Mouse (Mus musculus) adrenal gland, postnatal 4 days (tissue): ENCODE measurements around the gene Lrrc27. TPM values are rescaled to one million over a fixed set of nuclear protein-coding genes. Genes with fewer than 3 reads are reported as not detected.
A peak's percentile ranks its signal among the peaks of the same experiment; 100 is the strongest.

Source experiments
- DNase-seq, 2 experiments: peaks; one replicate each; pipeline ENCODE4 v3.0.0; 2021 to 2022; ENCODE audit warnings: low spot score in 2 of 2, mixed read lengths in 2 of 2
- total RNA-seq, 2 experiments: library from RNA; stranded (reverse); gene quantifications; 2 replicates each; pipeline ENCODE4 v1.2.3; 2021

Gene Lrrc27
- total RNA-seq, 2 experiments from 2014 or later = 4.5 to 5.6 TPM

DNA sequence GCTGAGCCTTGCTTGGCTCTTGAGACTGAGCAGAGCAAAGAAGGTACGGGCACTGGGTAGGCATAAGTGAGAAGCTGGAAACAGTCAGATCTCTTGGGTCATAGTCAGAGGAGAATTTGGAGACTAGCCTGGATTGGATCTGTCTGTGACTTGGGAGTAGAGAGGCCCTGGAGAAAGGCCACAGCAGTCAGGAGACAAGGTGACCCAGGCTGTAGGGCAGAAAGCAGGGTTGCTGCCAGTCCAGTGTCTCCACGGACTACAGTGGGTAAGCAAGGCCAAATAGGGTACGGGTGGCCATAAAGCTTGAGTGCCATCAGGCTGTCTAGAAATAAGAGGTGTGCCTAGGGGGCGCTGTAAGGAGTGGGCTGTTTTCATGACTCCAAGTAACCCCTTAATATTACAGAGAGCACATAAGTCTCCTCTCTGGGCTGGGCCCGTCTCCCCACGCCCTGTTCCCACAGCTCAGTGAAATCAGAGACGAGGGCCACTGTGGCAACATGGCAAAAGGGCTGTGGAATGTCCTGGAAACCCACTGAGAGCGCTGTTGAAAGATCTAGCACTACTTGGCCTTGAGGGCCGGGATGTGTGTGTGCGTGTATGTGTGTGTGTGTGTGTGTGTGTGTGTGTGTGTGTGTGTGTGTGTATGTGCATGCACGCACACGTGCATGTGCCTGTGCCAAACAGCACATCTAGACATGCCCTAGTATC lies 23.0 kb downstream of the Lrrc27 start:
- no peak for DNase-seq

DNA sequence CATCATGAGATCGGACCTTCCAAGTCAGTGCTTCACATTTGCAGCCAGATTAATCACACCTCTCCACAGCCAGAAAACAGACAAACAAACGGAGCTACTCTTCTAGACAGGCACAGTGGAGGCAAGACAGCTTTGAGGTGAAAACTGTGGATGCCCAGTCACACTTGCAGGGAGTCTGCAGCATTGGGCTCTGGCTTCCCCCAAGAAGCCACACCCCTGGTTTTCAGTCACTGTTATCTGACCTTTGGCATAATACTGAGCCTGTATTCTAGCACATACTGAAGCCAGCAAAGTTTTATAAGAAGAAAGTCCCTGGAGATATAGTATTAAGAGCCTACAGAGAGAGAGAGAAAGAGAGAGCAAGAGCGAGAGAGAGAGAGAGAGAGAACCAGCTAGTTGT lies 26.6 kb downstream of the Lrrc27 start:
- DNase-seq = no peak

DNA sequence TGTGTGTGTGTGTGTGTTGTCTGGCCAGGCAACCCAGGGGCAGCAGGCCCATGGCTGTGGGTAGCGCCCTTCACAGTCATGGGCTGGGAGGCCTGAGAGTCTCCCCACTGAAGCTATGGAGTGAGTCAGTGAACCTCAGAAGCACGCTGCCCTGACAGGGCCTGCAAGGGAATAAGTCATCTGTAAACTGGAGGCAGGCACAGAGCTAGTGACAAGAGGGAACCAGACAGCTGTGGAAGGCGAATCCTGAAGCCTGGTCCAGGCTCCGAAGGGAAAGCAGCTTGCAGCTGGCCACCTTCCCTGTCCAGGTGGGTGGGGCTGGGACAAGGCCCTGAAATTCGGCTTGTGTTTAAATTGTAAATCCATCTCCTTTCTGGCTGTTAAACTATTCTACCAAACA lies 33.3 kb downstream of the Lrrc27 start:
- DNase-seq = no peak

DNA sequence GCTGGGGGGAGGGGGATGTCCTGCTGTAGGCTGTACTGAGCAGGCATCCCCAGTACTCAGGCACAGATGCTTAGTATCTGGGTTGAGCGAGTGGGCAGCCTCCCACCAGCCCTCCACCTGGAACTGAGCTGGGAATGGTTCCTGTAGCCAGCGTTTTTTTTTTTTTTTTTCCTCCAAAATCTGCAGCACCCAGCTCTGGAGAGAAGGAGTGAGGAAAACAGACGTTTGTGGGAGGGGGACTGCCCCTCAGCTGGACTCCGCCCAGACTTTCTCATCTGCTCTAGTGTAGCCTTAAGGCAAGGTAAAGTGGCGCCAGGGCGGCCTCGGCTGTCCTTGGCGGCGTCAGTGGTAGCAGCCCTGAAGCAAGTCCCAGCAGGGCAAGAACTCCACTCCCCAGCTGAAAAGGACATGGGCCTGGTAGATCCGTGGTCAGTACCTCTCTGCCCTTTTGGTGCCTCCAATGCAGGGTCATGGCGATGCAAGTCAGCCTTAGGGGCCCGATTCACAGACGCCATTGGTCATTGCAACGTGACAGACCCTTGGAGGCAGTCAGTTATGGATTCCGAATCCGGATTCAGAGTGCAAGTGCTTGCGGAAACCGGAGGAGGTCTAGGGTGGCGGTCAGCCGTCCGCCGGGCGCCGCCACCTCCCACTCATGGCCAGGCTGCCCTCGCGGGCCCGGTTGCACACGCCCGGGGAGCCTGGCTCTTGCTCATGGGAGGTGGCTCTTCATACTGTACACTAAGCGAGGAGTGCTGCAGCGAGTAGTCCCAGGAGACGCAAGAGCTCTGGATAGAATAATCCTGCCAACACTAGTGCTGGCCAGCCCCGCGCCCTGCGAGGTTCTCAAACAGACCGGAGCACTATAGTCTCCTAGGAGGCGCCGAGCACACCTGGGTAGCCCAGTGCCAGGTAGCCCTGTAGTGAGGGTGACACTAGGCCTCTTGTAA lies 34.4 kb downstream of the Lrrc27 start:
- peak in 1 of 2 experiments; percentile 34 for DNase-seq

DNA sequence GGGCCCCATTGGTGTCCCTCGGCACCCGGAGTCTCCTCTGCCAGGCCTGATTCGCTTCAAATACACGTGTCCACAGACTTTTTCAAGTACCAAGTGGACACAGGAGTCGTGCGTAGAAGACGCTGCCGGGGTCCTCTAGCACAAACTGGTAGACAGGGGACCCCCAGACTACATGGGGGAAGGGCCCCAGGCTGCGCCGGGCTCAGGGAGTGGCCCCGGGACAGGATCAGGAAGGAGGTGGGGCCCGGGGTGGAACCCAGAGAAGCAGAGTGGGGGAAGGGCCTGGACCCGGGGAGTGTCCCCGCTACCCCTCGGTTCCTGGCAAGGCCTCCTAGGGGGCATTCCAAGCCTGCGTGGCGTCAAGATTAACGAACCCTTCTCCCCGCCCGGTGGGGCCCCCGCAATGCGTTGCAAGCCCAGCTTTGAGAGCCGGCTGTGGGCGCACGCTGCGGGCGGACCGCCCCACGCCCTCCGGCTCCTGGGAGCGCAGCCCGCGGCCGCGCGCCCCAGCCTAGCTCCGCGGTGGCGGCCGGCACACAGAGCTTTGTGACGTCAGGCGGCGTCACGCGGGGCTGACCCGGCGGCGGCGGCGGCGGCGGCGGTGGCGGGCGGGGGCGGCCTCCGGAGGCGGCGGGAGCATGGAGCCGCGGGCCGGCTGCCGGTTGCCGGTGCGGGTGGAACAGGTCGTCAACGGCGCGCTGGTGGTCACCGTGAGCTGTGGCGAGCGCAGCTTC lies 35.3 kb downstream of the Lrrc27 start, which contains the start of gene Pwwp2b:
TSS of gene Pwwp2b (plus strand) at position 602 of the 734 bp plus-strand sequence.
- peak; percentile 48 to 54 for DNase-seq

DNA sequence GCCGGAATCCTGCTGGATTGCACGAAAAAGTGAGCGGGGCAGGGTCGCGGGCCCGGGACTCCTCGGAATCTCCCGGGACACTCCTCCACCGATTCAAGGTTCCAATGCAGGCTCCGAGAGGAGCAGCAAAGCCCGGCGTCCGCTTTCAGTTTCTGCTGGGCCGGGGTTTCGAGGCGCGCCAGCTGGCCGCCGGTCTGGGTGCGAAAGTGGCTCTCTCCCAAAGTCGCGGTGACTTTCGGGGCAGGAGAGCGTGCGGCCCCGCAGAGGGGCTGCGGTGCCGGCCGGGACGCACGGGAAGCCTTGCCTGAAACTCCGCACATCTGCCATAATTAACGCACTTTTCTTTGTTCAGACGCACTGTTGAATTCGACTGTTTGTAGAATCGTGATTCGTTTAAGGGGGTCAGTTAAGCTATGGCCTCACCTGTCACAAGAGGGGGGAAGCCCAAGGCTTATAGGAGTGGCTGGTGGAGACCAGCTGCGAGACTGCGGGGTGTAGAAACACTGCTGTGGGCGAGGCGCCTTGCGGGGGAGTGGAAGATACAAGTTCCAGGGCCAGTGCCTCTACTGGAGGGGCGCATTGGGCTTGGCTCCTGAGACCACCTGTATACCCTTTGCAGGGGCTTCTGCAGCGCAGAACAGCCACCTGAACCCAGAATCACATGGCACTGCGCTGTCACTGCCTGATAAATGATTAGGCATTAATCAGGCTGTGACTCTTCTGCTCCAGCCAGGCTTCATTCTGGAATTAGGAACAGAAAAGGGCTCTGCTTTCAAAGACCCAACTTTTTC lies 36.0 kb downstream of the Lrrc27 start:
- DNase-seq = no peak

DNA sequence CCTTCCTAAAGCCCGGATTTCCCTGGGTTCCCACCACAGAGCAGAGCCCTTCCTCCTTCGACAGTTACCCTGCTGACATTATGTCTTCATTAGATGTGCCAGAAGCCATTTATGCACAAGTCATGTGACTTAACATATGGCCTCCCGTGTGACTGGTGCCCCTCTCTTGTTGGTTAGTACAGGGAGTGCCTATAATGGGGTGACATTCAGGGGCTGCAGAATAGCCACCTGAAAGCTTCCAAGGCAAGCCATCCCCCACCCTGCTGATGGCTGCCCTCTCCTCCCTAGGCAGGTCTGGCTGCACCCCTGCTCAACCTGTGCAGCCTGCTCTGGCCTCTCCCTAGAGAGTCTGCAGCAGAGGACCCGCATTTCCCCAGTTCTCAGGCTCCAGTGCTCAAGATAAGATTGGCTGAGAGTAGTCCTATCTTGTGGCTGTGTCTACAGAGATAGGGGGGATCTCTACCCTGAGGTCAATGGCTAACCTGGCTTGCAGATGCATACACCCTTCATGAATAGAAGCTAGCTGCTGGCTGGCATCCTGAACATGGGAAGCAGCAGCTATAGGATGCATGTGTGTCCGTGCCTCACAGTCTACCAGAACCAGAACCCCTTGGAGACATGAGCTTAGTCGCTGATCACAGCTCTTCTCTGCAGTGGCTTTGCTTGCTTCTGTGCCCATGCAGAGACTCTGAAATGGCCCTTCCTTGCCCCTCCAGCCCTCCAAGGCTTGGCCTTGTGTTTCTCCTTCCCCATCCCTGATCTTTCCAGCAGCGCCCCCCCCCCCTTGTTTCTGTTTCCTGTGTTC lies 36.8 kb downstream of the Lrrc27 start:
- no peak for DNase-seq

DNA sequence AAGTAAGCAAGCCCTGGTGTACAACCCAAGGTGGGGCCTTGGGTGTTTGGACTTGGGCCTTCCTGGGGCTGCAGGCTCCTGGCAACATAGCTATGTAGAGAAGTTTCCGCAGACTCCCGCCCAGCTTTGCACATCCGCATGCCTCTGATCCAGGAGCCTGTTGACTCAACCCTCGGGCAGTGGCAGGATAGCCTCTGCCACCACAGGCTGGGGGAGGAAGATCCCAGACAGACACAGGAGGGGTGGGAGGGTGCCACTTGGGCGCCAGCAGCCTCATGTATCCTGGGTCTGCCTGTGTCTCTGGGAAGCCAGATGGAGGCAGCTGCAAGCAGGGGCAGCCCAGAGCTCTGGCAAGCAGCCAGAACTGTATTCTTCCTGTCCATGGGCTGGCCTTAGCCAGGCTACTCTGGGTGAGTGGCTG lies 39.1 kb downstream of the Lrrc27 start:
- DNase-seq = peak in 1 of 2 experiments; percentile 34

DNA sequence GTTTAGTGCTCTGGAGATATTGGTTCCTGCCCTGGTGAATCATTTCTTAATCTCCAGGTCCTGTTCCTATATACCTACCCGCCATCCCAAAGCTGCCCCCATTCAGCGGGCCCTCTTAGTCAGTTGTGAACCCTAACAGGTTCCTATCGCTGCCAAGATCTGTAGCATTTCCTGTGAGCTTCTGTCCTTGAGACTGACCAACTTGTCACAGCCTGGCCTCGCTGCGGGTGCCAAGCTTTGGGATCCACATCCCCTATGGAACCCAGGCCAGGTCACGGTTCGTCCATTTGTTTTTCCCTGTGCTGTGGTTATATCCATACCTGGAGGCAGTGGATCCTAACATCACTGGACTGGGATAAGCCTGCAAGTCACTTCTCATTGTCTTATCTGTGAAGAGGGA lies 39.8 kb downstream of the Lrrc27 start:
- no peak for DNase-seq

DNA sequence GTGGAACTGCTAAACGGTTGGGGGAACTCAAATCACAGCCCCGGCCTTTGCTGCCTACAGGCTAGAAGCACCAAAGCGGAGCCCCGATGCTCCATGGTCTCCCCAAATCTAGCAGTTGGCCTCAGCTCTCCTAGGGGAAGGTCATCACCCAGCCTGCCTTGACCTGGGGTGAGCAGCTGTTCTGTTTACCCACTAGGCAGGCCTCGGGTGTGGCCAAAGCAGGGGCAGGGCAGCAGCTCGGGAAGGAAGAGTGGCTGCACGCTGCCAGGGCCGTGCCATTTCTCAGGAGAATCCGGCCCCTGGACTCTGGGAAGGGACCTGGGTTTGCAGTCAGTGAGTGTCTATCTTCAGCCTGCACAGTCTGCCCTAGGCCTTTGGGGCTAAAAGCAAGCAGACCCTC lies 40.2 kb downstream of the Lrrc27 start:
- no peak for DNase-seq

DNA sequence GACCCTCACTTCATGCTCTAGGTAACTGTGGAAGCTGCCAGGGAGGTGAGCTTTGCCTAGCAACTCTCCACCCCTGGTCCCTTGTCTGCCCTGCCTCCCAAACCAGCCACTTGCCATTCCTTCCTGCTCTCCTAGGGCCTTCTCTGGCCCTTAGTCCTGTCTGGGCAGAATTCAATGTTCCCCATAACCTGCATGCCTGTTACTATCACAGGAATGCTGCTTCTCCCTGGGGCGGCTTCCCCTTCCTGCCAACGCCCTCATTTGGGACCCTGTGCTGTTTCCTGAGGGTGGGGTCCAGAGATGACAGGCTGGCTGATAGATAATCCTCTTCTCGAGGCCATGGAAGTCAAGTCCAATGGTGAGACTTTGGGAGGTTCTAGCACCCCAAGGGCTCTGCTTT lies 40.7 kb downstream of the Lrrc27 start:
- DNase-seq = no peak

DNA sequence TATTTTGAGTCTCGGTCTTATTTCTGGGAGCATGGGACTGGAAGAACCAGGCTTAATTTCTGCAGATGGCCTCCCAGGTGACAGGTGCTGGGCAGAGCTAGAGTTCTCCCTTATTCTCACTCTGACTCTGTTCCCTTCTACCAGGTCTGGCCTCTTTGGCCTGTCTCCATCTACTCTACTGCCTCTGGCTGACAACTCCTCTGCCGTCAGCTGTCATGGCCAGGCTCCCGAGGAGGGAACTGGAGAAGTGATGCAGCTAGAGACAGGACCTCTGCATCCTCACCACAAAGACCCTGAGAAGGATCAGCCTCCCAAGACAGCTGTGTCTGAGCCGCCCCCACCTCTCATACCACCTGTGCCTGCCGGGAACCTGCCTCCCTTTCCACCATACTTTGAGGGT lies 41.8 kb downstream of the Lrrc27 start:
- DNase-seq = no peak

DNA sequence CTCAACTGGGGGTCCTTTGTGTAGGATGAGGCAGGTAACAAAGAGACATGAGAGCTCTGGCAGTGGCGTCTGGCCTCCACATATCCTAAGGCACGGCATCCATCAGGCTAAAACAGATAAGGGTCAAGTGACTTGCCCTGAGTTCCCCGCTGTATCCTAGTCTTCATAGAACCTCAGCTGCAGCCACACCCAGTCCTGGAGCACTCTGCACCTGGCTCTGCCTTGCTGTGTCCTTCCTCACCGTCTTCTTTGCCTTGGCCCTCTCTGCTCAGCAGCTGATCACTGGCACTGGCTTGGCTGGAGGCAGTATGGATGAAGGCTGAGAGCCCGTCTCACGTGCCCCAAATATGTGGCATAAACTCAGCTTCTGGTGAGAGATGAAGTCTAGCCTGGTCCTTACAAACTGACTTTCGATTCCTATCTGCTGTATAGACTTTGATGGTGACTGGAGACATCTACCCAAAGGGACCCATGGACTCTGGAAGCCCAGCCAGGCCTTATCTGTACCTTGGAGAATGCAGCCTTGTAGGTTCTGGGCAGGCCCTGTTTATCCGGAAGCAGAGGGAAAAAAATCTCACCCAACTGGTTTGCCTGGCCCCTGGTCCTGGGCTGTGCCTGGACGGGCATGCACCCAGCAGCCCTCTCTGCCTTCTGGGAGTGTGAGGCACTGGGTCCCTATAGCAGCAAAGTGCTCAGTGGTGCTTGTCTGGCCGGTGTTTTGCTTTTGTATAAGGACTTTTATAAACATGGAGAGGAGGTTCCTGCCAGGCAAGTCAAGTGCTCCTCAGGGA lies 45.2 kb downstream of the Lrrc27 start:
- no peak for DNase-seq

DNA sequence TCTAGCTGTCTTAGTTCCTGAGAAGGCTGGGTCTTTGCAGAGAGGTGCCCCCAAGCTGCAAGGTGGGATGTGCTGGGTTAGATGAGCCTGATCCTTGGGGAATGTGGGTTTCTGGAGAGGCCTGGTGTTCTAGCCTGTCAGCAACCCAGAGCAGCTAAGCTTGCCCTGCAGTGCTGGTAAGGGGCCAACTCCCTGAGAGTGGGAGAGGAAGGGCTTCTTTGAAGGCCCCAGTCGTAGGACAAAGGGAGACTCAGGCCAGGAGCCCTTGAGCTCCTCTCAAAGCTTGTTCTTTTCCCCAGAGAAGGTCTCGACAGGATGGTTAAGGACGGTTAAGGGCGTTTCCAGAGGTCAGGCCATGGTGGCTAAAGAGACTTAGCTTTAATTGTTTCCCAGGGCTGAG lies 51.5 kb downstream of the Lrrc27 start:
- DNase-seq = no peak

DNA sequence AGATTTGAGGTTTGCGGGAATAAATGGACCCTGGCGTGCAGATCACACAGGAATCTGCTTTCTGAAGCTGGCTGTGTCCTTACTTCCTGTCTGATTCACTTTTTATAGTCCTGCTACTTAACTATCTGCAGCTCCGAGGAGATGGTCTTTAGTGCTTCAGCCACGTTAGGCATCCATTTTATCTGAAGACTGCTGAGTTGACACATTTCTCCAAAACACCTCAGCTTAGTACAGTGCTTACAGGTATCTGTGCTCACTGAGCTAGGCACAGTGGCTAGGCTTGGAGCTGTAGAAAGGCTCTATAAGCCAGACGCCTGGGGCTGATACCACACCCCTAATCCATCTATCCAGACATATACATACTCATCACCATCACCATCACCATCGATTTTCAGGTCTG lies 52.8 kb downstream of the Lrrc27 start:
- no peak for DNase-seq

DNA sequence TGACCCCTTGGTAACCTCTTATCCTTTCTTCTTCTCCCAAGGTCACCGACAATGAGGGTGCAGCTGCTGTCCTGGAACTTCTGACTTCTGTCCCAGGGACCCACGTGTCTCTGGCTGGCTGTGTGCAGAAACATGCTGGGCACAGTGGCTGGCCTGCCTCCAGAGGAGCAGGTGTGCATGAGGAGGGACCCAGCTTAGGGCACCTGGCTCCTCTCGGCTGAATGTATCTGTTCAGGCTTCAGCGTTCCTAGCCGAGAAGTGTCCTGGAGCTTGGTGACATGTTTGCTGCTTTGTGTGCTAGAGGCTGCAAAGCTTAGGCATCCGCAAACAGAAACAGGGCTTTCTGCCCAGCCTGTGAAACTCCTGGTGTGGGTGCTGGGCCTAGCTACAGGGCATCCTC lies 53.6 kb downstream of the Lrrc27 start:
- no peak for DNase-seq

DNA sequence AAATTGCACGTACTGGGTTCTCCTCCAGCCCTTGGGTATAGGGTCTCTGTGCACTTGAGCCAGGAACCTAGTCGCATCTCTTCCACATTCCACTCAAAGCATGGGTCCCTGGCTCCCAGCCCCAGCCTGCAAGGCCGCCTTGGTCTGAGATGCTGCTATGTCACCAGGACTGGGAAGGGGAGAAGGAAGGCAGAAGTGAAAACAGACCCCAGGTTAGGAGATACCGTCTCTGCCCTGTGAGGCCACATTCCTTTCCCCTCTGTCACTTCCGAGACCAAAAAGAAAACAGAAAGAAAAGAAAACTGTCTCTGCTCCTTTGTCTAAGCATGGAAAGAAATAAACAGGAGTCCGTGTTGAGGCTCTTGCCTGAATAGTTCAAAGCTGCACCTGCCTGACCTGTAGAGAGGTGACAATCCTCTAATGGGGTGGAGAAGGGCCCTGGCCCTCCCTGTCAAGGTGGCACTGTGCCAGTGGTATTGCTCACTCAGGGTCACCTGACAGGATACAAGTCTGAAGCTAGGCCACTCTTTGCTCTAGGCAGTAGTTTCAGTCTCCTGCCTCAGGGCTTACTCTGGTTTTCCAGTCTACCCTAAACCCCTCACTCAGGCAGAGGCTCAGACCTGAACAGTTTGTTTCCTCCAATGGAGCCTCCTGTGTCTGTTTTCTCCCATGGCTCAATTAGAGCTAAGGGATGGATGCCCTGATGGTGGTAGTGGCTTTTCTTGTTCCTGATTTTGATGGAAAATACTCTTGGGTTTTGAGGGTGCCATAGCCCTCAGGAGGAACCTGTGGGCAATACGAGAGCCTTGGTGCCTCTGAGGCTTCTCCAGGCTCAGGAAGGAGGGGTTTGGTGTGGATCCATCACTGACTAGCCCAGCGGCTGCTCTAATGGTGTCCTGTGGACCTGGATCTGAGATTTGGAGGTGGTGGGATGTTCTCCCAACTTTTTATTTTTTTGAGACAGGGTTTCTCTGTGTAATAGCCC lies 54.4 kb downstream of the Lrrc27 start:
- no peak for DNase-seq

DNA sequence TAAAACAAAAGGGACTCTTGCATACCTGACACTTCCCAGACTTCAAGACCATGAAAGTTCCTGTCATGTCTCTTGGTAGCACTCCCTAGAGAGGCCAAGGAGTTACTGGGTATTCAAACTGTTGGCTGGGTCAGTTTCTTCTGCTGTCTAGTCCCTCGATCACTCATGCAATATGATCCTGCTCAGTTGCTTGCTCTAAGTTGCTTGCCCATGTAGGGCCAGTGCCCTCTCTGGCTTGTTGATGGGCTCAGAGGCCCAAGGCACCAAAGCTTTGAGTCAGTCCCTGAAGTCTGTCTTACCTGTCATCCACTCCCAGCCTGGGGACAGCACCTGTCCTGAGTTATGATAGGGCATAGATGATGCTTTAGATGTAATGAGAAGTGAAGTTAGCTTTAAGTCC lies 58.0 kb downstream of the Lrrc27 start:
- no peak for DNase-seq
